ENCODE assay signal across 10 mouse cellular contexts in the genomic region with DNA sequence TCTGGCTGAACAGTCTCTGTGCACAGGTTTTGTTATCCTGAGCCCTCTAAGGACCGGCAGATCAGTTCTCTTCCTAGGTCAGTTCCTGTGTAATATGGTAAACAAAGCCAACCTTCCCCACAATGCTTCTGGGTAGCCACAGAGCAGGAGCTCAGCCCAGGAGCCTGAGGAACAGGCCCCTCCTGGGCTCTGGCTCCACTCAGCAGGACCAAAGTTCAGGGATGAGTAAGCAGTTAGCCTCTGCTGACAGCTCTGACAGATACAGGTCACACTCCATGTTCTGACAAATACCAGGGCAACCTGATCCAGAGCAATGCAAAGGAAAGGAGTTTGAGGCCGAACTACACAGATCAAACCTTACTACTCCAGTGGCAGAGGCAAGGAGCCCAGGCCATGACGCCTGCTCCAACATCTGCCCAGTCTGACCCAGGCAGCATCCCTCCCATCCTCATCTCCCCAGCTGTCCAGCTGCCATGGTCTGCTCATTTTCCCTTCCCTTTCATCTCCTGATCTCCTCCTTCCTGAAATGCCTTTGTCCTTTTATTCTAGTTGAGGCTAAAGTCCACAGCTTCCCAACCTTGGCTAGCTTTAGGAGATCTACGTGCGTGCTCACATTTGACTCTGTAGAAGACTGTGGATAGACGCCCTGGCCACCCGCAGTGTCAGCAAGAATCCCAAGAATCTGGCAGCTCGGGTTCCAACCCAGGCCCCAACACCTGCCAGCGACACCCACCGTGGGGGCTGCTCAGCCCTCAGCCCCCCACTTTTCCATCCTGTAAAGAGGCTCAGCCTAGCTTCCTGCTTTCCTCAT. TPM values are rescaled to one million over a fixed set of nuclear protein-coding genes. Genes with fewer than 3 reads are reported as not detected.
A peak's percentile ranks its signal among the peaks of the same experiment; 100 is the strongest.
DNase-seq lines count a peak whose midpoint lies in the region; ATAC-seq lines count a peak whose summit lies in the region.
"Had no signal": no experiment of that assay in that cellular context is flagged by ENCODE, and none has a peak within 500 bp of the region (broad histone marks: within the 10 kb centered on the region; RNA-seq: fewer than 3 reads in every experiment).

No protein-coding gene starts in this region.

- H3K4me1 ChIP-seq in heart, embryonic 10.5 days = peaks cover 42% of the 10 kb centered on the region
- H3K4me1 ChIP-seq in midbrain, embryonic 13.5 days (replicated peaks) = peaks cover 15% of the 10 kb centered on the region

- no peaks in the 10 kb centered on the region for H3K9me3 ChIP-seq in heart, embryonic 10.5 days
- H3K9me3 ChIP-seq in midbrain, embryonic 13.5 days = no peaks in the 10 kb centered on the region

- DNase-seq in heart, embryonic 10.5 days (ENCODE audit: low spot score) = no peak
- no peak for DNase-seq in heart, postnatal 25 days (ENCODE audit: low spot score)
- DNase-seq in brain, adult 2 months (ENCODE audit: low read depth, low spot score) = peak; percentile 41
- DNase-seq in kidney, postnatal 14 days = peak; percentile 70
- no peak for DNase-seq in cerebellum, postnatal 14 days
- DNase-seq in gastrocnemius, adult 18-20 months (ENCODE audit: low spot score) = no peak
- DNase-seq: lung, postnatal 14 days had no signal

- no peak overlapping the region for H3K4me3 ChIP-seq in heart, embryonic 10.5 days
- no peak overlapping the region for H3K4me3 ChIP-seq in midbrain, embryonic 13.5 days (replicated peaks)

- no peak overlapping the region for H3K4me2 ChIP-seq in midbrain, embryonic 13.5 days (replicated peaks)

- 0 out of 2 replicates have a peak, but pooled peaks cover 4% of the 10 kb centered on the region for H3K36me3 ChIP-seq in heart, embryonic 10.5 days
- H3K36me3 ChIP-seq in midbrain, embryonic 13.5 days = no peaks in the 10 kb centered on the region; the same call in 1 of the 2 replicates

- intact Hi-C loops in heart, postnatal 25 days (cut with DNase I) = no loop called here

- 26% methylated on average over 10 of the region's 10 CpGs for WGBS in heart, embryonic 10.5 days
- WGBS in midbrain, embryonic 13.5 days = 52% methylated on average over 10 of the region's 10 CpGs

- peak; percentile 27; the same call in 1 of the 2 replicates for ATAC-seq in megakaryocyte progenitor cell, adult 5-6 weeks (replicated peaks; ENCODE audit: poor library complexity)
- no peak for ATAC-seq in midbrain, embryonic 13.5 days

- peak overlapping the region; percentile 70 for H3K27ac ChIP-seq in heart, embryonic 10.5 days
- H3K27ac ChIP-seq in midbrain, embryonic 13.5 days = no peak overlapping the region

- no peak overlapping the region for H3K9ac ChIP-seq in midbrain, embryonic 13.5 days (replicated peaks)

- H3K27me3 ChIP-seq in heart, embryonic 10.5 days (ENCODE audit: insufficient read depth, poor library complexity, severe bottlenecking) = no peaks in the 10 kb centered on the region
- H3K27me3 ChIP-seq in midbrain, embryonic 13.5 days = no peaks in the 10 kb centered on the region
- H3K27me3 ChIP-seq: CH12.LX had no signal

RNA-seq across cellular contexts. Expression of gene Tex2, which starts 57.2 kb away (rescaled TPM):
- 12.5 and 17.9 TPM in 2 replicates for polyA plus RNA-seq in heart, embryonic 10.5 days (2016; fragmentation: Nextera tagmentation; extraction: Ambion mirVana)
- 10 to 100 TPM; 45.5 to 46.7 TPM for total RNA-seq in heart, postnatal 25 days (2021)
- 48.2 and 52.8 TPM in 2 replicates for total RNA-seq in megakaryocyte progenitor cell, adult 5-6 weeks (2015)
- total RNA-seq in megakaryocyte progenitor cell, adult 5-6 weeks (2017) = 77.8 and 78.5 TPM in 2 replicates
- polyA plus RNA-seq in midbrain, embryonic 13.5 days (2015; fragmentation: Nextera tagmentation; extraction: Ambion mirVana) = 17.7 and 18.3 TPM in 2 replicates
- 10 to 100 TPM; 64.8 to 69.4 TPM for total RNA-seq in gastrocnemius, adult 18-20 months (2021)

Comparison
In these comparisons a context has a peak if more than half of its experiments do, and no peak if none do; other contexts are left out.
1. DNase-seq: peak in brain, adult 2 months (single experiment) and kidney, postnatal 14 days (single experiment); none in heart, embryonic 10.5 days (single experiment), heart, postnatal 25 days (single experiment), cerebellum, postnatal 14 days (0 of 2) and gastrocnemius, adult 18-20 months (single experiment).